Mouse (Mus musculus) ES-E14 (cell line): Measurements from ENCODE around the gene Prkaca.

Experiments used
- HCFC1 ChIP-seq: IDR thresholded peaks from 2 replicates; pipeline ENCODE4 v1.6.1; 2012; ENCODE audit warnings: low read length, inconsistent platforms, borderline replicate concordance; ENCODE audit not compliant: insufficient read depth
- MAFK ChIP-seq: IDR thresholded peaks from 2 replicates; pipeline ENCODE4 v1.6.1; 2014; ENCODE audit warnings: mild to moderate bottlenecking, low read depth, low read length, inconsistent platforms; ENCODE audit not compliant: insufficient read depth
- ZC3H11A ChIP-seq: IDR thresholded peaks from 2 replicates; pipeline ENCODE4 v1.6.1; 2012; ENCODE audit warnings: low read depth, mild to moderate bottlenecking, inconsistent platforms, low read length, borderline replicate concordance
- ZNF384 ChIP-seq: IDR thresholded peaks from 2 replicates; pipeline ENCODE4 v1.6.1; 2012; ENCODE audit warnings: low read depth, low read length, inconsistent platforms

- no peak for TF ChIP-seq ZNF384
- no peak for TF ChIP-seq MAFK
- TF ChIP-seq HCFC1, result no peak
- TF ChIP-seq ZC3H11A, result no peak
Observed at GRCm38 (mm10) chr8:84032777-84033176, 60.0 kb downstream of the Prkaca start.
